Mouse (Mus musculus) embryonic facial prominence, embryonic 11.5 days (tissue): ENCODE results near the gene Stard7. TPM values are rescaled to one million over a fixed set of nuclear protein-coding genes. Genes with fewer than 3 reads are reported as not detected.

Source experiments
- ATAC-seq: fragments of 200-750 bp; cut with Nextera tagmentation; replicated peaks from 2 replicates; pipeline ENCODE4 v1.8.0; 2017; ENCODE audit warnings: low read depth; ENCODE audit not compliant: insufficient number of reproducible peaks, low FRiP score, low TSS enrichment
- DNase-seq: peaks from one replicate; pipeline ENCODE4 v3.0.0-alpha.2; 2015; ENCODE audit warnings: low spot score
- H3K27ac ChIP-seq: fragments of 300-500 bp; sonication (generic); replicated peaks from 2 replicates; pipeline ENCODE4 v1.5.1; 2014; ENCODE audit warnings: mild to moderate bottlenecking, low read depth, low read length, control low read depth
- H3K27me3 ChIP-seq: fragments of 300-500 bp; sonication (generic); 2 replicates; pipeline ENCODE4 v1.6.1; 2014; ENCODE audit warnings: mild to moderate bottlenecking, low read length, moderate library complexity, mixed read lengths; ENCODE audit not compliant: control insufficient read depth, insufficient read depth
- H3K36me3 ChIP-seq: fragments of 300-500 bp; sonication (generic); replicated peaks from 2 replicates; pipeline ENCODE4 v1.6.1; 2014; ENCODE audit warnings: low read depth, mild to moderate bottlenecking, low read length, moderate library complexity, mixed read lengths; ENCODE audit not compliant: control insufficient read depth, insufficient read depth
- H3K4me1 ChIP-seq: fragments of 300-500 bp; sonication (generic); 2 replicates; pipeline ENCODE4 v1.6.1; 2014; ENCODE audit warnings: low read length, mixed read lengths; ENCODE audit not compliant: control insufficient read depth, insufficient read depth
- H3K4me2 ChIP-seq: fragments of 300-500 bp; sonication (generic); 2 replicates; pipeline ENCODE4 v1.6.1; 2014; ENCODE audit warnings: low read depth, mild to moderate bottlenecking, control low read depth, low read length, moderate library complexity
- H3K4me3 ChIP-seq: fragments of 300-500 bp; sonication (generic); 2 replicates; pipeline ENCODE4 v1.5.1; 2014; ENCODE audit warnings: low read depth, low read length, control low read depth
- H3K9ac ChIP-seq: fragments of 300-500 bp; sonication (generic); replicated peaks from 2 replicates; pipeline ENCODE4 v1.6.1; 2014; ENCODE audit warnings: mild to moderate bottlenecking, control low read depth, low read length
- H3K9me3 ChIP-seq: fragments of 300-500 bp; sonication (generic); replicated peaks from 2 replicates; pipeline ENCODE4 v1.6.1; 2016; ENCODE audit warnings: mild to moderate bottlenecking, low read length, inconsistent platforms, mixed read lengths; ENCODE audit not compliant: control insufficient read depth
- WGBS: fragments of 180-500 bp; shearing (Covaris S2); extraction: QIAGEN DNeasy Blood & Tissue Kit; methylation state at CpG from one replicate; pipeline ENCODE4 v1.1.7; 2014; 5-methylcytosine and 5-hydroxymethylcytosine counted together
- polyA plus RNA-seq: library from polyadenylated mRNA; unstranded; fragments of >200 nt; fragmentation: Nextera tagmentation; extraction: Ambion mirVana; gene quantifications from 2 replicates; pipeline ENCODE4 v1.2.1, GENCODE M21; 2014

Stard7 gene
- polyA plus RNA-seq, 1 experiment from 2014 or later, result 82.8 TPM

DNA sequence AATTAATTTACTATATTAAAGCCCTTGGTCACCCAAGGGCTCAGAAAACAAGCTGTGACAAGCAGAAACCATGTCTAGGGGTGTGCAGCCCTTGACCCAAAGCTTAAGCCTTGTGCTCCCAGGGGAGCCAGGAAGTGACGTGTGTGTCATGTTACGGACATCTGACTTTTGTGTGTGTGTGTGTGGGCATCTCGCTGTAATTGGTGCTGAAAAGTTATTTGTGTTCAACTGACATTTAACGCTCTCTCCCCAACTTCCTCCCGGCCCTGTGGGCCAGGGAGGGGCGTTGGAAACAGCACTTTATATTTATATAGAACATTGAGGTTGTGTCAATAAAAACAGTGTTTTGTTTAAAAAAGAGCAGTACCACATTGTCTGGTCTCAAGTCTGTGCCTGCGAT is 68.0 kb downstream of the Stard7 start:
- H3K4me3 ChIP-seq, result no peak overlapping the region
- peaks cover 16% of the 10 kb centered on the region for H3K27me3 ChIP-seq
- H3K9ac ChIP-seq, result no peak overlapping the region
- H3K9me3 ChIP-seq, result no peaks in the 10 kb centered on the region
- H3K4me1 ChIP-seq, result peaks cover 6% of the 10 kb centered on the region
- DNase-seq (no peak), ATAC-seq (no peak)
- no peak overlapping the region for H3K4me2 ChIP-seq
- H3K27ac ChIP-seq, result no peak overlapping the region
- 56% methylated on average over 7 of the region's 7 CpGs for WGBS
- H3K36me3 ChIP-seq, result no peaks in the 10 kb centered on the region

DNA sequence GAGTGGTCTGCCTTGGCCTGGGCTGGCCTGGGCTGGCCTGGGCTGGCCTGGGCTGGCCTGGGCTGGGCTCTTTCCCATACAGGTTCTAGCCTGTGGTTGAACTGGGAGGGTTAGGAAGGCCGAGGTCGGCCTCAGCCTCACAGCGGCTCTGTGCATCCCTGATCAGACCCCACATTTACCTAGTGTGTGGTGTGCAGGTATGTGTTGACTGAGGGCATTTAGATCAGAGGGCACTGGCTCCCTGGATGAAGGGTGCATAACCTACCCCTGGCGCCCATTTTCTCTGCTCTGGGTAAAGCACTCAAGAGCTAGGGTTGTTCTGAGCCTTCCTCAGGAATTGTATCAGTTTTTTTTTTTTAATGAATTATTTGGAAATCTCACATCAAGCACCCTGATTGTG is 68.4 kb downstream of the Stard7 start, which contains the start of gene Astl:
Astl (plus strand) TSS at position 224 of the 400 bp plus-strand sequence.
- H3K4me3 ChIP-seq, result no peak within 1 kb of the TSS
- WGBS, result 79% methylated on average over 4 of the region's 4 CpGs
- no peaks in the 10 kb centered on the region for H3K9me3 ChIP-seq
- H3K36me3 ChIP-seq, result no peaks in the 10 kb centered on the region
- H3K27me3 ChIP-seq, result peaks cover 16% of the 10 kb centered on the region
- no peak within 1 kb of the TSS for H3K27ac ChIP-seq
- no peak within 1 kb of the TSS for H3K4me2 ChIP-seq
- no peak for DNase-seq
- H3K9ac ChIP-seq, result no peak within 1 kb of the TSS
- no peak for ATAC-seq
- peaks cover 6% of the 10 kb centered on the region for H3K4me1 ChIP-seq

DNA sequence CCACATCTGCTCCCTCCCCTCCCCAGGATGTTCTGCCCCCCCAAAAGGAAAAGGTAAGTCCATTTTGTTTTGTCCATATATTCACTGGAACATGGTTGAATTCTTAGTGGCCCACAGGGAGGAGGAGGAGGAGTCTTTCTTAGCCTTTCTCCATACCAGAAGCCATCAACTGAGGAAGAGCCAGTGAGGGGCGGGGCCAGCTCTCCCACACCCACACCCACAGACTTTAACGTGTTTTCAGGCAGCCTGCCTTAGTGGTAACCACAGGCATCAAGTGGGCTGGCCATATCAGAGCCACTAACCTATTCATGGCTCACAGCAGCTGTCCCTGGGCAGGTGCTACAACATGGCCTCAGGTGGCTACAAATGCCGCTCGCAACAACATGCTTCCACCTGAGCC is 68.8 kb downstream of the Stard7 start:
- Histone ChIP-seq H3K4me3 (no peak overlapping the region), H3K27ac (no peak overlapping the region), H3K4me2 (no peak overlapping the region), H3K4me1 (peaks cover 6% of the 10 kb centered on the region), H3K9me3 (no peaks in the 10 kb centered on the region), H3K9ac (no peak overlapping the region), H3K27me3 (peaks cover 16% of the 10 kb centered on the region), H3K36me3 (no peaks in the 10 kb centered on the region)
- ATAC-seq (no peak), DNase-seq (no peak)
- WGBS, result 64% methylated on average over 4 of the region's 4 CpGs

DNA sequence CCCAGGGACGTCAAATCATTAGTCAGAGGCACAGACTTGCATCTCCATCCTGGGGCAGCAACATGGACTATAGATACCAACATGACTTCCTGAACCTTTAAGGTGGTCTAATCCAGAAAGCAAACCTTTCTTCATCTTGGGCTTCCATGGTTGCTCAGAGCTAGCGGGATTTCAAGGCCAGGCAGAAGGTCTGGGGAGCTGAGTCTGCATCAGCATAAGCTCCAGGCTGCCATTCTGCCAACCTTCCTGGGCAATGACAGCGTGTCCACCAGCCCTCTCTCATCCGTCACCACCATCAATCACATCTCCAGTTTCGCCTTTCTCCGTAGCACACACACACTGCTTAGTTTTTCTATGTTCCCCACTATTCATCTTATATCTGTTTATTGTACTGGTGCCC is 69.2 kb downstream of the Stard7 start:
- H3K9ac ChIP-seq, result no peak overlapping the region
- no peak overlapping the region for H3K4me2 ChIP-seq
- 78% methylated on average over 6 of the region's 6 CpGs for WGBS
- peaks cover 6% of the 10 kb centered on the region for H3K4me1 ChIP-seq
- peaks cover 16% of the 10 kb centered on the region for H3K27me3 ChIP-seq
- H3K4me3 ChIP-seq, result no peak overlapping the region
- no peaks in the 10 kb centered on the region for H3K9me3 ChIP-seq
- no peak overlapping the region for H3K27ac ChIP-seq
- H3K36me3 ChIP-seq, result no peaks in the 10 kb centered on the region
- DNase-seq (no peak), ATAC-seq (no peak)

DNA sequence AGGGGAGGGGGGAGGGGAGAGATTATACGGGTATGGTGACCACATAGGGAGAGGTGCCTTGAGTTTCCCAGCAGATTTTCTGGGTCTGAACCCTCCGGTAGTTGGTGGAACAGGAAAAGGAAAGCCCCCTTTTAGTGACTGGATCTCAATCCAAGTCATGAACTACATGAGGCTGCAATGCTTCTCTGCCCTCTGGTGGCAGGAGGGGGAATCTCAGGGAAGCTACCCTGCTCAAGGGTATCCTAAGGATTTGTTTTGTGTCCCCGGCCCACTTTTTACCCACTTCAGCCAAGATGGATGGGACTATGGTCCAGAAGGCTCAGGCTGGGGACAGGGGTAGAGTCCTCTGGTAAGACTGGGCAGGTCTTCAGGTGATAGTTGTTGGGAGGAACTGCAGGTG is 71.1 kb downstream of the Stard7 start:
- Histone ChIP-seq H3K27ac (no peak overlapping the region), H3K27me3 (peaks cover 9% of the 10 kb centered on the region), H3K9me3 (no peaks in the 10 kb centered on the region), H3K36me3 (no peaks in the 10 kb centered on the region), H3K9ac (no peak overlapping the region), H3K4me2 (no peak overlapping the region), H3K4me1 (peaks cover 3% of the 10 kb centered on the region), H3K4me3 (no peak overlapping the region)
- 21% methylated on average over 3 of the region's 3 CpGs for WGBS
- DNase-seq, result peak; percentile 79
- 0 out of 2 replicates have a peak, but pooled peaks have one; percentile 27 for ATAC-seq

DNA sequence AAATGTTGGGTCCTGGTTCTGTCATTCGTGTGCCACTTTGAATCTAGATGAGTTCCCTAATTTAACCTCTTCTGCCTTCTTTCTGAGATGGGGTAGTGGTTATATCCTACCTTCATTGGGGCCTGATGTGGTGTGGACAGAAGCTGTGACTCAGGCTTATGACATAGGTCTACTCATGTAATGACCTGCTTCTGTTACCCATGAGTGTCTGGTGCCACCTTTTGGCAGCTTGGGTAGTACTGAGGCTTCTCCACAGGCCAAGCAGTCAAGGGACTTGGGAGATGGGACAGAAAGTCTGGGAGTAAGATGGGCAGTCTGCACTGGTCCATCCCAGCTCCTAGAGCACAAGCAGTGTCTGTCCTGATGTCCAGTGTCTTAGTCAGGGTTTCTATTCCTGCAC is 76.3 kb downstream of the Stard7 start:
- WGBS, result 71% methylated on average over 1 of the region's 1 CpGs
- no peak overlapping the region for H3K9ac ChIP-seq
- DNase-seq (no peak), ATAC-seq (no peak)
- no peaks in the 10 kb centered on the region for H3K9me3 ChIP-seq
- no peaks in the 10 kb centered on the region for H3K27me3 ChIP-seq
- no peaks in the 10 kb centered on the region for H3K36me3 ChIP-seq
- H3K27ac ChIP-seq, result no peak overlapping the region
- no peak overlapping the region for H3K4me3 ChIP-seq
- H3K4me2 ChIP-seq, result no peak overlapping the region
- no peaks in the 10 kb centered on the region for H3K4me1 ChIP-seq

DNA sequence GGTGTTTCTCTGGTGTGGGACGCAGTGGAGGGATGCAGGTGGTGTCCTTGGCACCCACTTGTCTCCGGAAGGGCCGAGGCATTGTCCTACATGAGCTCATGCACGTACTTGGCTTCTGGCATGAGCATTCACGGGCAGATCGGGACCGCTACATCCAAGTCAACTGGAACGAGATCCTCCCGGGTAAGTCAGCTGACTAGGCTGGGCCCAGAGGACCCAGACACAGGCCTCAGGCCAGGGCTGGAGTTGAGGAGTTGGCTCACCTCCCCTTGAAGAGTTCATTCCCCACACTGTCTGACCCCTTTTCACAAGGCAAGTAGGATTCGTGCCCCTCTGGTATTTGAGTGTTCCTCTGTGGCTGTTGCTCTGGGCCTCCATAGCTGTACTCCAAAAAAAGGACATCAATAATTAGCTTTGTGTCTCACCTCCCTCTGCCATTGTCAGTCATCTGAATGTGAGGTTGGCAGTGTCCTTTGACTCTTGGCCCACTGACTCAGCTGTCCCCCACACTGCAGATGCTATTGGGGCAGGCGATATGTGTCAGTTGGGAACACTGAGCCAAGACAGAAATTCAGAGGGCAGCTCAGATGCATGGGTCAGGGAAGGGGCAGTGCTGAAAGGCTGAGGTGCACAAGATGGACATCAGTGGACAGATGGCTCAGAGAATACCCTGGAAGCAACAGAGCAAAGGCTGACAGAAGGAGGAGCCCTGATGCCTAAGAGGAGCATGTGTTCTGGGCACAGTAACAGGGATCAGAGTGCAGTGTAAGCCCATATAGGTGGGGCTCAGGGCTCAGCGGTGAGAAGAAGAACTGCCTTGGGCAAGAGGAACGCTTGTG is 77.3 kb downstream of the Stard7 start:
- H3K27ac ChIP-seq, result no peak overlapping the region
- H3K9ac ChIP-seq, result no peak overlapping the region
- H3K36me3 ChIP-seq, result no peaks in the 10 kb centered on the region
- ATAC-seq (no peak), DNase-seq (no peak)
- whole genome bisulfite sequencing, result 76% methylated on average over 13 of the region's 13 CpGs
- H3K4me3 ChIP-seq, result no peak overlapping the region
- H3K4me1 ChIP-seq, result no peaks in the 10 kb centered on the region
- no peaks in the 10 kb centered on the region for H3K9me3 ChIP-seq
- H3K4me2 ChIP-seq, result no peak overlapping the region
- no peaks in the 10 kb centered on the region for H3K27me3 ChIP-seq
